Mouse (Mus musculus) large intestine, adult 2 months (tissue): Measurements from ENCODE around the gene Cdca3. TPM values are rescaled to one million over a fixed set of nuclear protein-coding genes. Genes with fewer than 3 reads are reported as not detected.

ENCODE experiments used
- DNase-seq: peaks from one replicate; pipeline ENCODE4 v3.0.0-alpha.2; 2012; ENCODE audit warnings: low read depth, low spot score
- WGBS: fragments of 180-500 bp; shearing (Covaris S2); methylation state at CpG from one replicate; pipeline ENCODE4 v1.1.7; 2018; 5-methylcytosine and 5-hydroxymethylcytosine counted together
- polyA plus RNA-seq: library from polyadenylated mRNA; depleted of rRNA; stranded (reverse); fragments of >200 nt; gene quantifications from 2 replicates; pipeline ENCODE4 v1.2.3, GENCODE M21; 2012; rRNA removed

The Cdca3 gene
- polyA plus RNA-seq, 1 experiment = 146 TPM

- WGBS = 29% methylated on average over 3 of the region's 3 CpGs
These were observed 32.5 kb downstream of the Cdca3 start for GRCm38 (mm10) chr6:124861802-124862201.

DNA sequence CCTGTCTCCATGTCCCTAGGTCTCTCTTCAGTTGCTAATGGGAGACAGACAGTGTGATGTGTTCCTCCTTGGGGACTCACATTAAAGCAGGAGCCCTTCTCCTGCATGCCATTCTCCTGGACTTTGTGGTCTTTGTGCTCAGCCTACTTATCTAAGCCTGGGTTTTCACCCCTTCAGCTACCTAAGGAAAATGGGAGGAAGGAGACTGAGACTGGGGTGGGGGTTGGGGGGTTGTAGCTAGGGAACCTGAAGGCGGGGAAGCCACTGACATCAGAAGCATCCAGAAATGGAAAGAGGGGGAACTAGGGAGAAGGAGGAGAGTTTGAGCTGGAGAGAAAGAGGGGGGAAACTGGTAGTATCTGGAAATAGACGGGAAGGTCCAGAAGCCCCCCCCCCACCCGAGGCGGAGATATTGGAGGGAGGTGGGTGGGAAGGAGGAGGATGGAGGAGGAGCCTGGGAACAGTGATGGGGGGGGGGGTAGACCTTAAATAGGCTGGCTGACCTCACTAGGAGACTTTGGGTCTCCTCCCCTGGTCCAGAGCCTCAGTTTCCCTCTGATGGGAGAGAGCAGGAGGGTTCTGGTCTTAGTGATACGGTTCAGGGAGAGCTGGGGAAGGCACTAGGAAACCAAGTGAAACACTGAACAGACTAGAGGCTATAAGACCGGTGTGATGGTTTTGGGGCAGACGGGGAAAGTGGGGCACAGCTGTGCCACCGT, 33.2 kb downstream of the Cdca3 start:
- 22% methylated on average over 8 of the region's 8 CpGs for WGBS
- no peak for DNase-seq

More at GRCm38 (mm10) chr6:124861802-124862201, 32.5 kb downstream of the Cdca3 start:
- DNase-seq = no peak

DNA sequence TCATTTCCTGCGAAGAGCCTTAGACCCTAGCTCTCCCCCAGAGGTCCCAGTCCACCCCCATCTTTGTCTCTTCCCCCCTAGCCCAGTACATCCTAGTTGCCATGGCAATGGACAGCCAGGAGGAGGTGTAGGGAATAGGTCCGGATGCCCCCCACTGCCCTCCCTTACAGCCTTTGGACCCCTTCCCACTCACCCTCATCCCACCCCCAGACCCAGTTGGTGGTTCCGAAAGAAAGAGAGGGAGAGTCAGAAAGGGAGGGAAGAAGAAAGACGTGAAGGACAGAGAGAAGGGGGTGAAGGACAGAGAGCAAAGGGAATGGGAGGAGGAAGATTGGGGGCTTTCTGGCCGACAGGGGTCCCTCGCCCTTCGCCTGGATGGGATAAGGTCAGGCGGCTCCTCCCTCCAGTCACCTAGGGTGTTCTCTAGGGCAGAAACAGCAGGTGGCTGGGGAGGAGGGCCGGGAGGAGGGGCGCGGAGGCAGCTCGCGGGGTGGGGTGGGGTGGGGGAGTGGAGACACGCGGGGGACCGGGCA, 33.8 kb downstream of the Cdca3 start:
- 1% methylated on average over 15 of the region's 16 CpGs for WGBS
- no peak for DNase-seq

GRCm38 (mm10) chr6:124863658-124864298, 34.4 kb downstream of the Cdca3 start, which contains the start of gene Gpr162:
Gene Gpr162, minus strand, starts transcription at chr6:124863983.
- DNase-seq = no peak
- WGBS = under 1% methylated on average over 43 of the region's 43 CpGs

DNA sequence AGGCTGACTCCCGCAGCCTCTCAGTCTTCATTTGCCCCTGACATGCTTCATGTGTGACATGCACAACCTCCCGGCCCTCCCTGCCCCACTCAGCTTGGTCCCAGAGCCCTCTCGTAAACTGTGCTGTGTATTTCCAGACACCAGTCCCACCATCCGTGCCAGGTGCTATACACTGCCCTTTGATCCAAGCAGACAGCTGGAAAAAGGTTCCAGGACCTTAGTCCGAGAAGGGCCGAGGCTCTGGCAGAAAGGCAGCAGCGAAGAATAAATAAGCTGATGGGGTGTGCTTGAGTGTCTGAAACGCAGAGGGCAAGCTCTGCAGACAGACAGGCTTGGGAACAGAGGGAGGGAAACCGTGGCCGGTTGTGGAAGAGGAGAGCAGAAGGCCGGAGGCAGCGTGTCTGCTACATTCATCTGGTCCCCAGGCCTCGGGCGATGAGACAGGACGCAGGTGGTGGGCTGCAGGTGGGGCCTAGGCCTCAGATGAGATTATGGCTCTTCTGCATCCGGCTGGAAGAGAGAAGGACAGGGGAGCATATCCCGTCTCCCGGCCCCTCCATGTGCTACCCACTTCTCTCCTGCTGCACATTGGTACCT, 36.5 kb downstream of the Cdca3 start:
- DNase-seq = no peak
- WGBS = 57% methylated on average over 18 of the region's 18 CpGs

- WGBS = 75% methylated on average over 7 of the region's 7 CpGs
These were observed 37.2 kb downstream of the Cdca3 start for GRCm38 (mm10) chr6:124866560-124866959.

GRCm38 (mm10) chr6:124874348-124874747, 45.0 kb downstream of the Cdca3 start:
- DNase-seq = no peak
- WGBS = 45% methylated on average over 2 of the region's 3 CpGs

More at GRCm38 (mm10) chr6:124866560-124866959, 37.2 kb downstream of the Cdca3 start:
- DNase-seq = no peak

DNA sequence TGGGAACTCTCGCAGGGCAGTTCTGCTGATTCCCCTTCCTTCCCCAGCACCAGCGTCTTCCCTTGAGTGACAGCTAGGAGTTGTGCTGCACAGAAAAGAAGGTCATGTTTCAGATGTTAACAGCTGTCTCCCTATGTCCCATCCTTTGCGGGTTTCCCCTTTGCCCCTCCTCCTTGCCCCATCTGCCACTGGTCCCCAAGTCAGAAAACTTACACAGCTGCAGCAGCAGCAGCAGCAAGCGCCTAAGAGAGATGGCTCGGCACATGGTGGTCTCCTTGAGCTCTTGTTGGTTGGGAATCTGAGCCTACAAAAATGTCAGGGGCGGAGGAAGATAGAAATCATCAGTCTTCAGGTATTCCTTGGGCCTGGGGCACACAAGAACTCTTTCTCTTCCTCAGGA, 50.0 kb downstream of the Cdca3 start:
- 58% methylated on average over 6 of the region's 6 CpGs for WGBS
- DNase-seq = no peak

DNA sequence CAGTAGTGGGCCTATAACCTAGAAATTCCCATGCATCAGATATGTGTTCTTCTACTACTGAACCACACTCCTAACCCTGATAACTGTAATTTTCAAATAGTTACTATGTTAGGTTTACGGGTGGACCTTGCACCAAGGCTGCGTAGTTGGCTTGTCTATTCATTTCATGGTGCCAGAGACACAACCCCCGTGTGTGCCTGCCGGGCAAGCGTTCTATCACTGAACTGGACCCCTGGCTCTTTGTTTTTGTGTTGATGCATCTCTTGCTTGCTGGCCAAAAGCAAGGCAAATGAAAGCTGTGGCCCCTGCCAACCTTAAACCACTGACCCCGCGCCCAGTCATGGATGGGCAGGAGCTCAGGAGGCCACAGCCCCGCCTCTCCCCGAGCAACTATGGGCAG, 52.5 kb downstream of the Cdca3 start:
- 65% methylated on average over 9 of the region's 9 CpGs for WGBS
- no peak for DNase-seq

Other genes with a start within 250 kb of the Cdca3 start
- 0.02 and 0.18 TPM in 2 replicates for gene C1s2, start 193.5 kb upstream of the Cdca3 start, polyA plus RNA-seq
- gene Lpcat3, start 166.5 kb upstream of the Cdca3 start, polyA plus RNA-seq = 211 and 383 TPM in 2 replicates
- gene Emg1, start 117.4 kb upstream of the Cdca3 start, polyA plus RNA-seq = 90.6 and 107 TPM in 2 replicates
- gene Phb2, start 117.2 kb upstream of the Cdca3 start, polyA plus RNA-seq = 215 and 267 TPM in 2 replicates
- gene Ptpn6, start 90.8 kb upstream of the Cdca3 start, polyA plus RNA-seq = 35.0 and 38.7 TPM in 2 replicates
- 156 TPM in 2 replicates for gene Grcc10, start 88.2 kb upstream of the Cdca3 start, polyA plus RNA-seq
- gene Gm45234, start 73.5 kb upstream of the Cdca3 start, polyA plus RNA-seq = not detected in 2 replicates
- gene Atn1, start 73.0 kb upstream of the Cdca3 start, polyA plus RNA-seq = 31.9 and 33.6 TPM in 2 replicates
- gene Eno2, start 59.9 kb upstream of the Cdca3 start, polyA plus RNA-seq = 3.2 and 4.2 TPM in 2 replicates
- gene Lrrc23, start 49.8 kb upstream of the Cdca3 start, polyA plus RNA-seq = 0.47 and 1.1 TPM in 2 replicates
- gene Spsb2, start 20.9 kb upstream of the Cdca3 start, polyA plus RNA-seq = 23.9 and 28.5 TPM in 2 replicates
- 671 and 859 TPM in 2 replicates for gene Tpi1, start 15.3 kb upstream of the Cdca3 start, polyA plus RNA-seq
- gene Usp5, start 63 bp upstream of the Cdca3 start, polyA plus RNA-seq = 58.3 and 64.0 TPM in 2 replicates
- 0.11 and 0.12 TPM in 2 replicates for gene Gnb3, start 10.7 kb downstream of the Cdca3 start, polyA plus RNA-seq
- gene P3h3, start 28.2 kb downstream of the Cdca3 start, polyA plus RNA-seq = 8.3 and 10.5 TPM in 2 replicates
- gene Gpr162, start 34.4 kb downstream of the Cdca3 start, polyA plus RNA-seq = 1.1 and 1.7 TPM in 2 replicates
- 6.7 and 7.9 TPM in 2 replicates for gene Cd4, start 58.7 kb downstream of the Cdca3 start, polyA plus RNA-seq
- 3.8 and 4.7 TPM in 2 replicates for gene Lag3, start 82.2 kb downstream of the Cdca3 start, polyA plus RNA-seq
- 658 and 1,077 TPM in 2 replicates for gene Ptms, start 90.6 kb downstream of the Cdca3 start, polyA plus RNA-seq
- 350 and 390 TPM in 2 replicates for gene Mlf2, start 101.8 kb downstream of the Cdca3 start, polyA plus RNA-seq
- 149 and 151 TPM in 2 replicates for gene Cops7a, start 136.0 kb downstream of the Cdca3 start, polyA plus RNA-seq
- gene Pianp, start 167.1 kb downstream of the Cdca3 start, polyA plus RNA-seq = 2.3 and 3.3 TPM in 2 replicates
- gene Zfp384, start 179.6 kb downstream of the Cdca3 start, polyA plus RNA-seq = 39.5 and 59.5 TPM in 2 replicates
- gene Ing4, start 210.2 kb downstream of the Cdca3 start, polyA plus RNA-seq = 42.5 and 43.1 TPM in 2 replicates
- 12.5 and 14.6 TPM in 2 replicates for gene Acrbp, start 220.1 kb downstream of the Cdca3 start, polyA plus RNA-seq
- 55.4 and 127 TPM in 2 replicates for gene Lpar5, start 238.4 kb downstream of the Cdca3 start, polyA plus RNA-seq